Mouse (Mus musculus): ENCODE measurements around the gene Prrg4. TPM values are rescaled to one million over a fixed set of nuclear protein-coding genes. Genes with fewer than 3 reads are reported as not detected.
A peak's percentile ranks its signal among the peaks of the same experiment; 100 is the strongest.
"Not testable (repeated sequence)": the region's sequence is repeated elsewhere in the genome, so short reads cannot be mapped to it uniquely, and the experiment has no call there.

The Prrg4 gene
- polyA plus RNA-seq (2017; shearing (Covaris generic)), result 1 to 10 TPM in 1 of 3 experiments, under 1 TPM in 2; 0.18 to 1.6 (median 0.46) TPM

DNA sequence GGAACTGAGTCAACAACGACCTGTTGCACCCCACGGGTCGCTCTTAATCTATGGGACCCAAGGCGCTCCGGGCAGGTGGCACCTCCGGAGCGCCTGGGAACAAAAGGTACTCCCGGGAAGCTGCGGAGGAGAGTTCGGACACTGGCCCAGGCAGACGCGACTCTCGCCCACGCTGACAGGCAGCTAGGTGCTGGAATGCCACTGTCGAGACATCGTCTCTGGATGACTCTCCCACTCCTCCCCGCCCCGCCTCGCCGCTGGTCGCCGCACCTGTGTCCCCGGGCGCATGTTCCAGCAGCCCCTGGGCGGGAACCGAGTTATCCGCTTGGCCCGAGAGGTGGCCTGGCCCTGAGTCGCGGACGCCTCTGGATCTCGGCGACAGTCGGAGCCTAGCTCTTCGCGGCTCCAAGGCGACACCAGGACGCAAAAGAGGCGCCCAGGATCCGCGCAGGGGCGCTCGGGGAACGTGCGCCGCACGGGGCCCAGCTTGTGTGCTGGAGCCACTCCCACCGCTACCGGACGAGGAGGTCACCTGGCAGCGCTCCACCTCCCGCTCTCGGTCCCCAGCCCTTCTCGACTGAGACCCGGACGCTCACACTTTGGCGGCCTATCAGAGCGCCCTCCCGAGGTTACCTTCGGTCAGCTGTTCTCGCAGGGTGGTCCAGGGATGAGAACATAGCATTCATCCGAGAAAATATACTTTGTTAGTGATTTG is at the start of gene Prrg4:
Gene Prrg4, minus strand, starts transcription at position 601 of the 715 bp plus-strand sequence.
- ATAC-seq, result peak; percentile 53

GRCm38 (mm10) chr2:104887882-104888566 is 38.3 kb upstream of the Prrg4 start:
- ATAC-seq, result peak; percentile 77

GRCm38 (mm10) chr2:104887331-104887730 is 37.7 kb upstream of the Prrg4 start:
- ATAC-seq, result not testable (repeated sequence)

DNA sequence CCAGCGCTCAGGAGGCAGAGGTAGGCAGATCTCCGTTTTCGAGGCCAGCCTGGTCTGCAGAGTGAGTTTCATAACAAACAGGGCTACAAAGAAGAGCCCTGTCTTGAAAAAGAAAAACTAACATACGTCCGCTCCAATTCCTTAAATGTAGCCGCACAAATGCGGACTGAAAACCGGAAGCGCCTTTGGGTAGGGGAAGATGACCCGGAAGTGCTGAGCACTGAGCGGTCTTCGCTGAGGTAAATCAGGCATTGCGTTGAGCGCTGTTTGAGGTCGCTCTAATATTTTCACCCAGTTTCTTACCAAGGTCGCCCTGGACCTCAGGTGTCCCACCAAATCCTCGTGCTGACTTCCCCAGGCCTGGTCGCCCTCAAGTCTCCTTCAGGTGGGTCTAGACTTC is 36.4 kb upstream of the Prrg4 start:
- no peak for ATAC-seq

DNA sequence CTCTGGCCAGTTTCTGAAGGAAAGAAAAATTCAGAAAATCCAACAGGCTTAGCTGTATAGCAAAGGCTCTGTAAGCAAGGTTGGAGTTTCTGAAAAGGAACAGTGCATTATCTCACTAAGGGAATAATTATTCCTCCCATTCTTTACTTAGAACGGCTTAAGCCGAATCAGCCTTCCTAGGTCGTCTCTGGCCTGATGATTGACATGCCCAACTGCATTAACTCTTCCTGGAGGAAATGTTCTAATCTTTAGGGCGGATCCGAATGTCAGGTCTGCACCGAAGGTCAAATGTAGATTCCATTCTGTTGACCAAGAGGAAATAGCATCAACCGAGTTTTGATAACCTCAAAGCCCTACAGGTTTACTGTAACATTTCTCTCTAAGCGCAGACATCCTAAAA is 29.1 kb upstream of the Prrg4 start:
- ATAC-seq, result no peak

DNA sequence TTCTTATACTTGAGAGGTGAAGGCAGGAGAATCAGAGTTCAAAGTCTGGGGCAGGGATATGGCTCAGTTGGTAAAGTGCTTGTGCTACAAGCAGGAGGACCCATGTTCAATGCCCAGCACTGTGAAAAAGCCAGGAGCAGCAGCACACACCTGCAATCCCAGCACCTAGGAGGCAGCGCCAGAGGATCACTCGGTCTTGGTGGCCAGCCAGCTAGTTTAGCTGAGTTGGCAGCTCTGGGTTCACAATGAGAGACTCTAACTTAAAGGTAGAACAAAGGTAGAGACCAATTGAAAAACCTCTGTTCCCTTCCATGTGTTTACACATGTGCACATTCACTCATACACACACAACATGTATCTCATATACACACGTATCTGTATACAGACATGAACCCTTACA is 19.4 kb upstream of the Prrg4 start:
- ATAC-seq, result no peak

GRCm38 (mm10) chr2:104867282-104867855 is 17.7 kb upstream of the Prrg4 start, which contains the start of gene Ccdc73:
Ccdc73 (plus strand) TSS chr2:104867805.
- ATAC-seq, result no peak

GRCm38 (mm10) chr2:104864176-104864860 is 14.6 kb upstream of the Prrg4 start:
- no peak for ATAC-seq

- ATAC-seq, result no peak
Observed at GRCm38 (mm10) chr2:104860426-104860825, 10.8 kb upstream of the Prrg4 start.

GRCm38 (mm10) chr2:104859060-104859459 is 9.4 kb upstream of the Prrg4 start:
- no peak for ATAC-seq

DNA sequence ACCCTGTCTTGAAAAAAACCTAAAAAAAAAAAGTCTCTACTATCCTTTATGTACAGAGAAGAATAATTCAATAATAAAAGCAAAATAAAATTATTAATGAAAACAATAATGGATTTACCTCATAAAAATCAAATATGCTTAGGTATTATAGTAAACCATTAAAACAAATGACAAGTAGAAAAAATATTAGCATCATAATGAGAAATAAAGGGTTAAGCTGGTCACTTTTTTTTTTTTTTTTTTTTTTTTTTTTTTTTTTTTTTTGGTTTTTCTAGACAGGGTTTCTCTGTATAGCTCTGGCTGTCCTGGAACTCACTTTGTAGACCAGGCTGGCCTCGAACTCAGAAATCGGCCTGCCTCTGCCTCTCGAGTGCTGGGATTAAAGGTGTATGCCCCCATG is 8.4 kb upstream of the Prrg4 start:
- ATAC-seq, result not testable (repeated sequence)

DNA sequence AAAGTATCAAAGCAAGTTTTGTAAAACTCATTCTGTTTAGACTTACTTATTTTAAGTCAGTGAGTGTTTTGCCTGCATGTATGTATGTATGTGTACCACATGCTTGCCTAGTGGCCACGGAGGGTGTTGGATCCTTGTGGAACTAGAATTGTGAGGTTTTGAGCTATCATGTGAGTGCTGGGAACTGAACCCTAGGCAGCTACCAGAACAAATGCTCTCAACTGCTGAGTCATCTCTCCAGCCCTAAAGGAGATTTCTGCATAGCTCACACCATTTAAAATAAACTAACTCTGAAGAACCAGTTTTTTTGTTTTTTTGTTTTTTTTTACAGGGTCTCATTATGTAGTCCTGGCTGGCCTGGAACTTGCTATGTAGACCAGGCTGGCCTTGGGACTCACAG is 6.5 kb upstream of the Prrg4 start:
- ATAC-seq, result no peak

- no peak for ATAC-seq
Observed at GRCm38 (mm10) chr2:104855732-104856131, 6.1 kb upstream of the Prrg4 start.

GRCm38 (mm10) chr2:104854836-104855235 is 5.2 kb upstream of the Prrg4 start:
- no peak for ATAC-seq

- no peak for ATAC-seq
Observed at GRCm38 (mm10) chr2:104852546-104852945, 2.9 kb upstream of the Prrg4 start.

GRCm38 (mm10) chr2:104851686-104852085 is 2.0 kb upstream of the Prrg4 start:
- no peak for ATAC-seq

DNA sequence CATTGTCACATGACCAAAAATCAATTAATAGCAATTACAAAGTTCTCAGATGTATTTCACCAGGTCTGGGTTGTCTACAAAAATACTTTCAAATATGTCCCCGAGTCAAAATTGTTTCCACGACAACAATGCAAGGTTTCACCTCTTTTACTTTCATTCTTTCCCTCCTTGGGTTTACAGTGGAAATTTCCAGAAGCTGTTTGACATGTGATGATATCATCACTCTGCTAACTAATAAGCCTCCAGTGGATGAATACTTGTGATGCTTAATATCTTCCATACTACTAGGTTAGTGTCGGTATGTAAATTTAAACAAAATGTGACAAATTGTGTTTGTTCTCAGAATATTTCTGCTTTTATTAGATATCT is 299 bp upstream of the Prrg4 start:
- peak; percentile 61 for ATAC-seq

- ATAC-seq, result peak; percentile 43
Observed at GRCm38 (mm10) chr2:104848235-104849161, 1.2 kb downstream of the Prrg4 start.

GRCm38 (mm10) chr2:104847645-104848044 is 2.0 kb downstream of the Prrg4 start:
- ATAC-seq, result peak; percentile 46

- ATAC-seq, result no peak
Observed at GRCm38 (mm10) chr2:104846638-104847414, 2.9 kb downstream of the Prrg4 start.

DNA sequence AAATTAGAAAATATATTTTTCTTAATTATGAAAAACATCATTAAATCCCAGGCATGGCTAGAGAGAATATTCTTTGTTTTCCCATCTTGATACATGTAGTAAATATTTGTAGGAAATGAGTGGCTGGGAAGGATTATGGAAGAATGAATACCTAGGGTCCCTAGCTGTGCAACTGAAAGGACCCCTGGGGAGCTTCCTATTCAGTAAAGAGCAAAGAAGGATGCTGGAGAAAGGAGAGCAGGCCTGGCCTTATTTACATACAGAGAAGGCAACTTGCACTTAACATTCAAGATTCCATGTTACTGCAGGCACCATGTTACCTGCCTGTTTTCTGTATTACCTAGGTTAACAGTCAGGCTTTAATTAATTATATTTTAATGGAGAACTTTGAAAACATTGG is 7.1 kb downstream of the Prrg4 start:
- no peak for ATAC-seq

Measured in inflammation-experienced regulatory T-cells, adult 6 months (primary cell).